Mouse (Mus musculus) testis, adult 2 months (tissue): ENCODE results near the gene Chd3.

Experiments used
- CTCF ChIP-seq: fragments of 200-500 bp; IDR thresholded peaks from 2 replicates; pipeline ENCODE4 v1.5.1; 2012; ENCODE audit warnings: low read depth, mild to moderate bottlenecking, inconsistent platforms, low read length, moderate library complexity; ENCODE audit not compliant: control insufficient read depth, insufficient read depth, insufficient replicate concordance
- POLR2A ChIP-seq: fragments of 200-500 bp; IDR thresholded peaks from 2 replicates; pipeline ENCODE4 v1.6.1; 2012; ENCODE audit warnings: low read depth, mild to moderate bottlenecking, inconsistent platforms, low read length, moderate library complexity; ENCODE audit not compliant: control insufficient read depth

DNA sequence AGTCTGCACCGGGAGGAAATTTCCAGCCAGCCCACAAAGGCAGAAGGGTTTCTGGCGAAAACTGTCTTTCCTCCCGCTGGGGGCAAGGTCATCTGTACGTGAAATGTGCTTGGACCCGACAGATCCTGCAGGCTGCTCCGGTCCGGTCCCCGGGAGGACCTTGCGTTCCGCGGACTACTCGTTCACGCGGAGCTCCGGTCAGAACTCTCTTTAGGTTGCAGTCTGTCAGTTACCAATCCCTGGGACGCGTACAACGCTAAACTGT is 40.8 kb upstream of the Chd3 start:
- TF ChIP-seq CTCF, result no peak
- peak; percentile 14; the same call in 1 of the 2 replicates for TF ChIP-seq POLR2A
